Mouse (Mus musculus) liver, adult 2 months (tissue): ENCODE data around the gene Rcc2. TPM values are rescaled to one million over a fixed set of nuclear protein-coding genes. Genes with fewer than 3 reads are reported as not detected.

Experiments
- DNase-seq: peaks from one replicate; pipeline ENCODE4 v3.0.0-alpha.2; 2011; ENCODE audit warnings: low read depth, low spot score; ENCODE audit errors: extremely low read depth
- H3K27ac ChIP-seq: fragments of 200-500 bp; replicated peaks from 2 replicates; pipeline ENCODE4 v1.5.1; 2012; ENCODE audit warnings: low read depth, mild to moderate bottlenecking, control low read depth, inconsistent platforms, low read length; ENCODE audit not compliant: insufficient read depth
- H3K27me3 ChIP-seq: fragments of 200-500 bp; 2 replicates; pipeline ENCODE4 v1.6.1; 2012; ENCODE audit warnings: mild to moderate bottlenecking, moderate library complexity, low read length, inconsistent platforms; ENCODE audit not compliant: control insufficient read depth, insufficient read depth
- H3K36me3 ChIP-seq: fragments of 200-500 bp; 2 replicates; pipeline ENCODE4 v1.6.1; 2012; ENCODE audit warnings: low read length, inconsistent platforms; ENCODE audit not compliant: control insufficient read depth, insufficient read depth
- H3K4me1 ChIP-seq: fragments of 200-500 bp; 2 replicates; pipeline ENCODE4 v1.6.1; 2011; ENCODE audit warnings: low read length; ENCODE audit not compliant: control insufficient read depth, insufficient read depth
- H3K4me3 ChIP-seq: fragments of 200-500 bp; 2 replicates; pipeline ENCODE4 v1.5.1; 2011; ENCODE audit warnings: low read depth, mild to moderate bottlenecking, control low read depth, low read length, moderate library complexity; ENCODE audit not compliant: insufficient read depth
- H3K79me2 ChIP-seq: fragments of 200-500 bp; 2 replicates; pipeline ENCODE4 v1.6.1; 2012; ENCODE audit warnings: inconsistent platforms, mild to moderate bottlenecking, low read length, moderate library complexity; ENCODE audit not compliant: control insufficient read depth, insufficient read depth
- H3K9ac ChIP-seq: fragments of 200-500 bp; 2 replicates; pipeline ENCODE4 v1.6.1; 2012; ENCODE audit warnings: low read depth, mild to moderate bottlenecking, control low read depth, inconsistent platforms, low read length
- CTCF ChIP-seq: fragments of 200-500 bp; IDR thresholded peaks from 2 replicates; pipeline ENCODE4 v1.5.1; 2011; ENCODE audit warnings: low read depth, low read length, control low read depth
- POLR2A ChIP-seq: fragments of 200-500 bp; IDR thresholded peaks from 2 replicates; pipeline ENCODE4 v1.6.1; 2011; ENCODE audit warnings: low read length, control low read depth; ENCODE audit not compliant: insufficient read depth; ENCODE audit errors: extremely low read depth
- WGBS: fragments of 180-500 bp; shearing (Covaris S2); methylation state at CpG from one replicate; pipeline ENCODE4 v1.1.7; 2018; 5-methylcytosine and 5-hydroxymethylcytosine counted together
- polyA plus RNA-seq: library from polyadenylated mRNA; depleted of rRNA; stranded (reverse); fragments of >200 nt; gene quantifications from 2 replicates; pipeline ENCODE4 v1.2.3, GENCODE M21; 2012
- total RNA-seq: library from RNA; depleted of rRNA; stranded (reverse); fragments of >200 nt; gene quantifications from 2 replicates; pipeline ENCODE4 v1.2.3, GENCODE M21; 2014

Gene Rcc2
- total and polyA plus RNA-seq, 2 experiments, result 5.3 to 16.3 TPM

DNA sequence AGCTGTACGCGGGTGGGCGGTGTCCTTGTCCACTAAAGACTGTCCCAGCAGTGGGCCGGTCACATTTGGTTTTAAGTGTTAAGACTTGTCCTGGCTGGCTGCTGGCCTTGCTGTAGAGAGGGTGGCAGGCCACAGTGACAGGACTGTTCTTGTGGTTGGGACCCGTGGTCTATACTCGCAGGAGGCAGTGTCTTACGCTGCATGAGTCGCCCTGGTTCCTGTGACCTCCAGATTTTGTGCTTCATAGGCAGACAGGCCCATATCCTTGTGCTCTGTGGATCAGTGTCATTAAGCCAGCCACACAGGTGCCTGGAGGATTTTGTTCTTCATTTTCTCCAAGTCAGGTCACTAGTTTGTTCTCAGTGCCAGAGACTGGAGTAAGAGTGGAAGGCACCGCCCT lies 18.1 kb downstream of the Rcc2 start:
- TF ChIP-seq POLR2A (no peak), CTCF (no peak)
- Histone ChIP-seq H3K27me3 (no peaks in the 10 kb centered on the region), H3K79me2 (no peaks in the 10 kb centered on the region), H3K4me3 (no peak overlapping the region), H3K4me1 (peaks cover 4% of the 10 kb centered on the region), H3K36me3 (peaks cover 21% of the 10 kb centered on the region; the same call in 1 of the 2 replicates), H3K9ac (no peak overlapping the region), H3K27ac (no peak overlapping the region)
- 95% methylated on average over 9 of the region's 9 CpGs for WGBS
- DNase-seq, result no peak

DNA sequence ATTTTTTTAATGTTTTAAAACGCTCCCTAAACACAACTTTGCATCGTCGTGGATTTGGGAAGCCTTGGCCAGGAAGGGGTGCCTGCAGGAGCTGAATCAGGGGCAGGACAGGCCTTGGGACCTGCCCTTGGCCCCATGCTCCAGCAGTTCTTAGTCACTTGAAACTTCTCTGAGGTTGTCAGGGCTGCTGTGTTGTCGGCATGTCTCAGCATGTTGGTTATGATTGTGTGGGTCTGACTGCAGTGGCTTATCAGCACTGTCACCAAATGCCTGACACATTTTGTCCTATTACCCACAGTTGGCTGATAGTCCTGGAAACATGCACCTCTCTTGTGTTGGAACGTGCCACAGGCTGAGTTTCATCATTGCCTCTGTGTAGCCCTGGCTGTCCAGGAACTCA lies 19.8 kb downstream of the Rcc2 start:
- Histone ChIP-seq H3K36me3 (peaks cover 21% of the 10 kb centered on the region; the same call in 1 of the 2 replicates), H3K79me2 (no peaks in the 10 kb centered on the region), H3K27ac (no peak overlapping the region), H3K9ac (no peak overlapping the region), H3K4me1 (no peaks in the 10 kb centered on the region), H3K27me3 (no peaks in the 10 kb centered on the region), H3K4me3 (no peak overlapping the region)
- TF ChIP-seq CTCF, result no peak
- 88% methylated on average over 5 of the region's 5 CpGs for WGBS
- no peak for DNase-seq

DNA sequence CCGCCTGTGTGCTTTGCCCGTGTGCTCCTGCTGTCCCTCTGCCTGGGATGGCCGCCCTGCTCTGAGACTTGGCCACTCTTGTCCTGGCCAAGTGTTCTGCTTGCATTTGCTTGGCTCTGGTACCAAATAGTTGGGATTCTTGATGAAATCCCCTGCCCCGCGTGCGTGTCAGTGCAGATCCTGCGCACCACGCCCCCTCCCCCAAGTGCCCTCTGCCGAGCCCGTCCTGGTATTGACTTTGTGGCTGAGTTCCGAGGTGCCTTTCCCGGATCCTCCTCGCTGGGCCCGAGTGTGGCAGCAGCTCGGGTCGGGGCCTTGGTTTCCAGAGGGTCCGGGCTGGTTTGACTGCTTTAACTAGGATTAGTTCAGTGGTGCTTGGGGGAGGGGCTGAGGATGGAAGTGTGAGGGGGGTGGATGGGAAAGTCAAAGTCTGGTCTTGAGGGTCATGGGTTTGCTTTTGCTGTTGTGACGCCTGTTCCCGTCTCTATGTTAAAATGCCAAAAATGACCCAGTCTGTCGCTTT lies 21.7 kb downstream of the Rcc2 start:
- H3K9ac ChIP-seq, result no peak overlapping the region
- DNase-seq, result no peak
- H3K27ac ChIP-seq, result no peak overlapping the region
- 77% methylated on average over 20 of the region's 20 CpGs for WGBS
- no peaks in the 10 kb centered on the region for H3K79me2 ChIP-seq
- no peaks in the 10 kb centered on the region for H3K27me3 ChIP-seq
- no peak for TF ChIP-seq CTCF
- TF ChIP-seq POLR2A, result no peak
- peaks cover 18% of the 10 kb centered on the region; the same call in 1 of the 2 replicates for H3K36me3 ChIP-seq
- no peak overlapping the region for H3K4me3 ChIP-seq
- no peaks in the 10 kb centered on the region for H3K4me1 ChIP-seq

DNA sequence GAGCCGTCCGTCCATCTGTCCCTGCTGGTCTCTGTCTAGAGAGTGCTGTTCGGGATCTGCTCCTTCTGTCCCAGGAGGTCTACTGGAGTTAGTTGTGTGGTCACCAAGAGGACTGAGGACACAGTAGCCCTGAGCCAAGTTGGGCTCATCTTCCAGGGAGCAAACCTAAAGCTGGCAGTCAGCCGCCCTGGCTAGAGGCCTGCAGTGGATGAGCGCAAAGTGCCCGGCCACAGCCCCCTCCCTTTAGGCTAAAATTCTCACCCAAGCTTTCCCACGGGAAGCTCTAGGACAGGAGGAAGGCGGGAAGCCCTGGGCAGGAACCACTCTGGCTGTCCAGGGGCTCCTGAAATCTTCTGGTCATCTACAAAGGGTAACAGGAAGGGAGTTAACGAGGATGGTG lies 22.4 kb downstream of the Rcc2 start:
- H3K36me3 ChIP-seq, result peaks cover 15% of the 10 kb centered on the region; the same call in 1 of the 2 replicates
- DNase-seq, result no peak
- no peaks in the 10 kb centered on the region for H3K4me1 ChIP-seq

DNA sequence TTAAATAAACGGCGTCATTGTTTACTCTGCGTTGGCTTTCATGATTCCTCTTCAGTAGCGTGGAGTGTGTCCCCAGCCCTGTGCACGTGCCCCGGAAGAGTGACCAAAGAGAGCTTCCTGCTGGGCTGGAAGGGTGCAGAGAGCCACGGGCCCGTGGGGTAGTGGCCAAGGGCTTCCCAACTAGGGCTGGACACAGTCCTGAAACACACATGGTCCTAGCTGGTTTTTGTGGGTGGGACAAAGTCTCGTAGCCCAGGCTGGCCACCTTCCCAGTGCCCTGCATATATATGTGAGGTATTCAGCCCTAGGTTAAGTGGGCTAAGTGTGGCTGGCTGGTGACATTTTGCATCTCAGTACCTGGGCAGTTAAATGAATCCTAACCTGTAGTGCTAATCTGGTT lies 22.9 kb downstream of the Rcc2 start:
- DNase-seq, result no peak
- no peak for TF ChIP-seq CTCF
- TF ChIP-seq POLR2A, result no peak
- 78% methylated on average over 9 of the region's 9 CpGs for WGBS
- Histone ChIP-seq H3K9ac (no peak overlapping the region), H3K27me3 (no peaks in the 10 kb centered on the region), H3K36me3 (peaks cover 15% of the 10 kb centered on the region; the same call in 1 of the 2 replicates), H3K79me2 (no peaks in the 10 kb centered on the region), H3K27ac (no peak overlapping the region), H3K4me3 (no peak overlapping the region), H3K4me1 (no peaks in the 10 kb centered on the region)

More for the DNA sequence above, 22.4 kb downstream of the Rcc2 start:
- Histone ChIP-seq H3K79me2 (no peaks in the 10 kb centered on the region), H3K4me3 (no peak overlapping the region), H3K9ac (no peak overlapping the region), H3K27me3 (no peaks in the 10 kb centered on the region), H3K27ac (no peak overlapping the region)
- 75% methylated on average over 9 of the region's 9 CpGs for WGBS
- TF ChIP-seq POLR2A, result no peak
- TF ChIP-seq CTCF, result no peak

DNA sequence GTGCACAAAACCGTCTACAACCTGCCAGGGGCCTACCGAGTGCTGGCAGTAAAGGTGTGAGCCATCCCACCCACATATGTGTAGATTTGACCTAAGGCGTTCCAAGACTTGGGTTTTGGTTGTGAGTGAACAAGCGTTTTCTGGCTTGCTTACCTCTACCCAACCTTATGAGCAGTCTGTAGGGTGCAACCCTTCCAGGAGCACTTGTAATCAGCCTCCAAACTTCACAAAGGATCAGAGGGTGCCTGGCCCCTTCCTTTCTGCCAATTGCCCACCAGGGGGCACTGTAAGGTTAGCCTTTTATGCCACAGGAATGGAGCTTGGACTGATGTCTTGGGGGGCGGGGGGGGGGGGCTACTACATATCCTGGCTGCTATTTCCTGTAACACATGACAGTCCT lies 23.5 kb downstream of the Rcc2 start:
- Histone ChIP-seq H3K27ac (no peak overlapping the region), H3K79me2 (no peaks in the 10 kb centered on the region), H3K9ac (no peak overlapping the region), H3K4me3 (no peak overlapping the region), H3K27me3 (no peaks in the 10 kb centered on the region), H3K4me1 (no peaks in the 10 kb centered on the region), H3K36me3 (peaks cover 15% of the 10 kb centered on the region; the same call in 1 of the 2 replicates)
- WGBS, result 76% methylated on average over 5 of the region's 5 CpGs
- no peak for TF ChIP-seq POLR2A
- TF ChIP-seq CTCF, result peak; percentile 60; the same call in 1 of the 2 replicates
- no peak for DNase-seq
